Mouse (Mus musculus) cerebellum, adult 2 months (tissue): ENCODE data around the gene Atox1.

Source experiments
- CTCF ChIP-seq: fragments of 200-500 bp; IDR thresholded peaks from 2 replicates; pipeline ENCODE4 v1.5.1; 2011; ENCODE audit warnings: low read depth, mild to moderate bottlenecking, control low read depth, low read length, moderate library complexity, borderline replicate concordance; ENCODE audit not compliant: insufficient read depth
- POLR2A ChIP-seq: fragments of 200-500 bp; IDR thresholded peaks from 2 replicates; pipeline ENCODE4 v1.6.1; 2011; ENCODE audit warnings: low read length, control low read depth, borderline replicate concordance; ENCODE audit not compliant: insufficient read depth

- TF ChIP-seq POLR2A (no peak), CTCF (no peak)
Measured at GRCm38 (mm10) chr11:55416609-55417265, 44.3 kb downstream of the Atox1 start.
